Mouse (Mus musculus) ovary, adult 18-20 months (tissue): ENCODE measurements at regions not wholly inside any gene's neighbourhood (a gene's known extent, or its start where the extent isn't known, plus 50 kb on each side); places are given as distances from the start of the nearest gene placed in this dataset.

ENCODE experiments used
- DNase-seq: peaks from one replicate; pipeline ENCODE4 v3.0.0; 2022; ENCODE audit warnings: low spot score, mixed read lengths

DNA sequence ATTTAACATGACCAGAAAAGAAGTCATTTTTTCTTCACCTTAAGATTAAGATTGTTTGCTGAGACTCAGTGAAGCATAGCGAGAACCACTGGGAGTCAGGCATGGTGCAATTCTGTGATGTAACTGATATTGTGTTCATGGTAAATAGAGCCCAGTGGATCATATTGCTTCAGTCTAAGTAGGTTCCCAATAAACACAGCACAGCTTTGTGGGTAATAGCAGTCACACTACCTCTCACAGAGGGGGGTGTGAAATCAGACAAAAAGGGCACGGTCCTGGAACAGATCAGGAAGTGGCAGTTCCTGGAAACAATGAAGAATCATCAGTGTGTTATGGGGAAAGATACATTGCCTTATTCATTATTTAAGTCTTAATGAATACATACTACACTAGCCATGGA, 84.1 kb upstream of the Nampt start:
- DNase-seq = no peak

- DNase-seq = no peak
These were observed 77.9 kb upstream of the Nampt start for GRCm38 (mm10) chr12:32741465-32741864.

GRCm38 (mm10) chr12:32757441-32758119, 61.8 kb upstream of the Nampt start:
- no peak for DNase-seq

GRCm38 (mm10) chr12:32758150-32758549, 61.2 kb upstream of the Nampt start:
- DNase-seq = no peak

GRCm38 (mm10) chr12:32760627-32761026, 58.7 kb upstream of the Nampt start:
- no peak for DNase-seq

- DNase-seq = no peak
These were observed 58.3 kb upstream of the Nampt start for GRCm38 (mm10) chr12:32761055-32761454.

GRCm38 (mm10) chr12:32764271-32764670, 55.1 kb upstream of the Nampt start:
- no peak for DNase-seq

DNA sequence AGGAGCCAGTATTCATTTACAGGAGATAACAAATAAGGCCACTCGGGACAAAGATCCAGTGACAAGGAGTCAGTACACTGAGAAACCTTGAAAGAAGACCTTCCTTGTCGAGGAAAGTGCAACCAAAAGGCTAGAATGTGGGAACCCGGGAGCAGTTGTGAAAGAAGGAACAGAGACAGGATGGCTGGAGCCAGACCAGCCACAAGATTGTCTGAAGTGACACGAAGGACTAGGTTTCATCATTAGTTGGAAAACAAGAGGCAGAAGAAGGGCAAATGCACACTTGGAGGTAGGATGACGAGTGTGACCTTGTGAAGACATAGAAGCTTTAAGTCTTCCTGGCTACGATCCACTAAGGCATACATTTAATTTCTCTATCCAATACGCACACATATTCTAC, 54.6 kb upstream of the Nampt start:
- DNase-seq = no peak

GRCm38 (mm10) chr12:32765861-32766260, 53.5 kb upstream of the Nampt start:
- no peak for DNase-seq

- no peak for DNase-seq
These were observed 52.8 kb upstream of the Nampt start for GRCm38 (mm10) chr12:32766575-32766974.

- no peak for DNase-seq
These were observed 51.9 kb upstream of the Nampt start for GRCm38 (mm10) chr12:32767206-32768081.

- peak; percentile 23 for DNase-seq
These were observed 51.1 kb upstream of the Nampt start for GRCm38 (mm10) chr12:32768082-32768743.

DNA sequence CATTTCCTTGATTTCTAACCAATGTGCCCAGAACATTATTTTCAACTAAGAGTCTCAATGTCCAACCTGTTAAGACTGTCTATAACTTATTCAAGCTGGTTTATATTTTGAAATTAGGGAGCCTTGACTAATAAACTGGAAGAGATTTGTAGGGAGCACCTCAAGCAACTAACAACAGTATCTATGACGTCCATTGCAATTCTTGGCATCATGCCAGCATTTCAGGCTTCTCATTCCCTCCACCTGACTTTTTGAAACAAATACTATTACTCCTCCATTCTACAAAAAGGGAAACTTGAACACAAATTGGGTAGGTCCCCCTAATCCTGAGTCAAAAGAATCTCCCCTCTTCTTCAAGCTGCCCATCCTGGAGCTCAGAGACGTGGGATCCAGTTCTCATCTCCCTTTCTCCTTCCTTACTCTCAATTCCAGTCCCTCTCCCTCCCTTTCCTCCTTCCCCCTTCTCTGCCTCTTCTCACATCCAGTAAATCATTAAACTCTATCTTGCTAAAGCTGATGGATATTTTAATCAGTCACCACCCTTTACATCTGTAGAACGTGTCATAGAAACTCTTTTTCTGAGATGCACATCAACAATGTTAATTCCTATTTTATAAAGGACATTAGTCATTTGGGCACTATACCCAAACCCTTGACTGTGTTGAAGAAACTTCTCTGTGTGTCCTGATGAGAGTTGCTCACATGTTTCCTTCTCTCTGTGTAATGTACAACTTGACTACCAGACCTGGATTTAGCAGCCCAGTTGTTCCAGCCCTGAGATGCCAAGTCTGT, 50.4 kb upstream of the Nampt start:
- DNase-seq = no peak
